Mouse (Mus musculus): ENCODE results near the gene Ccdc89.

The Ccdc89 gene

GRCm38 (mm10) chr7:90473511-90473910, 47.1 kb downstream of the Ccdc89 start:
- DNase-seq (ENCODE audit: low read depth, low spot score), result no peak

GRCm38 (mm10) chr7:90475793-90476312, 49.5 kb downstream of the Ccdc89 start, which contains the start of gene Tmem126b:
Gene Tmem126b (minus strand): TSS chr7:90476001.
- peak; percentile 91 for DNase-seq (ENCODE audit: low read depth, low spot score)

- no peak for DNase-seq (ENCODE audit: low read depth, low spot score)
These were observed 50.2 kb downstream of the Ccdc89 start, which contains the start of gene Dlg2 for GRCm38 (mm10) chr7:90476313-90477245. Gene Dlg2 (plus strand): TSS chr7:90476672.
